Mouse (Mus musculus) hindbrain, postnatal 0 days (tissue): Measurements from ENCODE around the gene Gm15517. TPM values are rescaled to one million over a fixed set of nuclear protein-coding genes. Genes with fewer than 3 reads are reported as not detected.

Source experiments
- ATAC-seq: fragments of 200-750 bp; cut with Nextera tagmentation; 2 replicates; pipeline ENCODE4 v1.8.0; 2017; ENCODE audit warnings: mild to moderate bottlenecking, moderate TSS enrichment, moderate library complexity
- DNase-seq: peaks from one replicate; pipeline ENCODE4 v3.0.0-alpha.2; 2015; ENCODE audit warnings: low spot score
- H3K27ac ChIP-seq: fragments of 300-500 bp; sonication (generic); 2 replicates; pipeline ENCODE4 v1.5.1; 2014; ENCODE audit warnings: mild to moderate bottlenecking
- H3K27me3 ChIP-seq: fragments of 300-500 bp; sonication (generic); 2 replicates; pipeline ENCODE4 v1.6.1; 2014; ENCODE audit warnings: low read length, mixed read lengths; ENCODE audit not compliant: insufficient read depth
- H3K36me3 ChIP-seq: fragments of 300-500 bp; sonication (generic); 2 replicates; pipeline ENCODE4 v1.6.1; 2014; ENCODE audit warnings: low read length, mixed read lengths; ENCODE audit not compliant: insufficient read depth
- H3K4me1 ChIP-seq: fragments of 300-500 bp; sonication (generic); 2 replicates; pipeline ENCODE4 v1.6.1; 2014; ENCODE audit warnings: antibody characterized with exemption, low read length, mixed read lengths; ENCODE audit not compliant: insufficient read depth
- H3K4me2 ChIP-seq: fragments of 300-500 bp; sonication (generic); 2 replicates; pipeline ENCODE4 v1.6.1; 2014; ENCODE audit warnings: low read depth, mild to moderate bottlenecking, low read length, moderate library complexity, mixed read lengths
- H3K4me3 ChIP-seq: fragments of 300-500 bp; sonication (generic); 2 replicates; pipeline ENCODE4 v1.5.1; 2014; ENCODE audit warnings: low read length
- H3K9ac ChIP-seq: fragments of 300-500 bp; sonication (generic); replicated peaks from 2 replicates; pipeline ENCODE4 v1.6.1; 2014; ENCODE audit warnings: mild to moderate bottlenecking, low read length, moderate library complexity, mixed read lengths
- H3K9me3 ChIP-seq: fragments of 300-500 bp; sonication (generic); 2 replicates; pipeline ENCODE4 v1.6.1; 2016; ENCODE audit warnings: low read length, mixed read lengths
- CTCF ChIP-seq: IDR thresholded peaks from 2 replicates; pipeline ENCODE4 v1.5.1; 2016; ENCODE audit warnings: antibody characterized with exemption, control low read depth, low read depth
- WGBS: fragments of 180-500 bp; shearing (Covaris S2); extraction: QIAGEN DNeasy Blood & Tissue Kit; methylation state at CpG from one replicate; pipeline ENCODE4 v1.1.7; 2014; 5-methylcytosine and 5-hydroxymethylcytosine counted together
- polyA plus RNA-seq: library from polyadenylated mRNA; unstranded; fragments of >200 nt; fragmentation: Nextera tagmentation; extraction: Ambion mirVana; gene quantifications from 2 replicates; pipeline ENCODE4 v1.2.1, GENCODE M21; 2015
- total RNA-seq: library from RNA; depleted of rRNA; stranded (reverse); fragments of >200 nt; gene quantifications from 2 replicates; pipeline ENCODE4 v1.2.3, GENCODE M21; 2014

Gene Gm15517
- total and polyA plus RNA-seq, 2 experiments from 2014 or later: not detected

GRCm38 (mm10) chr7:44275546-44275945, 14.3 kb downstream of the Gm15517 start:
- TF ChIP-seq CTCF: no peak
- Histone ChIP-seq H3K4me3 (no peak overlapping the region), H3K4me1 (no peaks in the 10 kb centered on the region), H3K36me3 (no peaks in the 10 kb centered on the region), H3K9me3 (0 out of 2 replicates have a peak, but pooled peaks cover 2% of the 10 kb centered on the region), H3K27ac (no peak overlapping the region), H3K27me3 (no peaks in the 10 kb centered on the region), H3K9ac (no peak overlapping the region), H3K4me2 (no peak overlapping the region)
- no peak for ATAC-seq
- 78% methylated on average over 3 of the region's 3 CpGs for WGBS
- DNase-seq: no peak

- H3K27ac ChIP-seq: no peak overlapping the region
- H3K4me3 ChIP-seq: no peak overlapping the region
- no peak for TF ChIP-seq CTCF
- H3K36me3 ChIP-seq: no peaks in the 10 kb centered on the region
- no peak for DNase-seq
- no peak for ATAC-seq
- no peak overlapping the region for H3K9ac ChIP-seq
- WGBS: 68% methylated on average over 10 of the region's 10 CpGs
- no peak overlapping the region for H3K4me2 ChIP-seq
- no peaks in the 10 kb centered on the region for H3K27me3 ChIP-seq
- no peaks in the 10 kb centered on the region for H3K4me1 ChIP-seq
- 0 out of 2 replicates have a peak, but pooled peaks cover 2% of the 10 kb centered on the region for H3K9me3 ChIP-seq
These were observed 15.4 kb downstream of the Gm15517 start for GRCm38 (mm10) chr7:44276461-44277249.

- DNase-seq: peak; percentile 65
- TF ChIP-seq CTCF: peak; percentile 72
- no peaks in the 10 kb centered on the region for H3K4me1 ChIP-seq
- 50% methylated on average over 2 of the region's 2 CpGs for WGBS
- H3K9me3 ChIP-seq: 0 out of 2 replicates have a peak, but pooled peaks cover 2% of the 10 kb centered on the region
- ATAC-seq: peak; percentile 46; the same call in 1 of the 2 replicates
- no peaks in the 10 kb centered on the region for H3K36me3 ChIP-seq
- H3K4me2 ChIP-seq: no peak overlapping the region
- no peaks in the 10 kb centered on the region for H3K27me3 ChIP-seq
- H3K27ac ChIP-seq: no peak overlapping the region
- H3K9ac ChIP-seq: no peak overlapping the region
- H3K4me3 ChIP-seq: no peak overlapping the region
These were observed 16.0 kb downstream of the Gm15517 start for GRCm38 (mm10) chr7:44277250-44277622.

GRCm38 (mm10) chr7:44280959-44281358, 19.7 kb downstream of the Gm15517 start:
- H3K9me3 ChIP-seq: 0 out of 2 replicates have a peak, but pooled peaks cover 2% of the 10 kb centered on the region
- TF ChIP-seq CTCF: no peak
- H3K9ac ChIP-seq: no peak overlapping the region
- no peaks in the 10 kb centered on the region for H3K4me1 ChIP-seq
- 64% methylated on average over 1 of the region's 1 CpGs for WGBS
- no peak overlapping the region for H3K27ac ChIP-seq
- H3K27me3 ChIP-seq: no peaks in the 10 kb centered on the region
- DNase-seq: peak; percentile 33
- H3K4me3 ChIP-seq: no peak overlapping the region
- H3K36me3 ChIP-seq: no peaks in the 10 kb centered on the region
- no peak overlapping the region for H3K4me2 ChIP-seq
- peak; percentile 22 for ATAC-seq

- no peak for TF ChIP-seq CTCF
- Histone ChIP-seq H3K27ac (peak overlapping the region; percentile 46; the same call in 1 of the 2 replicates), H3K9ac (no peak overlapping the region), H3K4me1 (no peaks in the 10 kb centered on the region), H3K4me3 (no peak overlapping the region), H3K4me2 (no peak overlapping the region), H3K9me3 (0 out of 2 replicates have a peak, but pooled peaks cover 2% of the 10 kb centered on the region), H3K36me3 (no peaks in the 10 kb centered on the region), H3K27me3 (no peaks in the 10 kb centered on the region)
- DNase-seq: peak; percentile 50
- peak; percentile 55; the same call in 1 of the 2 replicates for ATAC-seq
- WGBS: 57% methylated on average over 7 of the region's 7 CpGs
These were observed 20.3 kb downstream of the Gm15517 start for GRCm38 (mm10) chr7:44281586-44281985.

GRCm38 (mm10) chr7:44287760-44288159, 26.5 kb downstream of the Gm15517 start:
- no peak overlapping the region for H3K4me2 ChIP-seq
- no peaks in the 10 kb centered on the region for H3K36me3 ChIP-seq
- no peak for TF ChIP-seq CTCF
- no peaks in the 10 kb centered on the region for H3K27me3 ChIP-seq
- ATAC-seq: no peak
- no peak overlapping the region for H3K9ac ChIP-seq
- no peaks in the 10 kb centered on the region for H3K4me1 ChIP-seq
- H3K27ac ChIP-seq: no peak overlapping the region
- 0 out of 2 replicates have a peak, but pooled peaks cover 3% of the 10 kb centered on the region for H3K9me3 ChIP-seq
- 73% methylated on average over 7 of the region's 7 CpGs for WGBS
- no peak for DNase-seq
- no peak overlapping the region for H3K4me3 ChIP-seq

GRCm38 (mm10) chr7:44290986-44291385, 29.7 kb downstream of the Gm15517 start:
- WGBS: 82% methylated on average over 4 of the region's 4 CpGs
- DNase-seq (no peak), ATAC-seq (no peak)
- Histone ChIP-seq H3K9me3 (0 out of 2 replicates have a peak, but pooled peaks cover 3% of the 10 kb centered on the region), H3K27me3 (no peaks in the 10 kb centered on the region), H3K4me1 (no peaks in the 10 kb centered on the region), H3K36me3 (no peaks in the 10 kb centered on the region), H3K4me3 (no peak overlapping the region), H3K9ac (no peak overlapping the region), H3K27ac (no peak overlapping the region), H3K4me2 (no peak overlapping the region)
- TF ChIP-seq CTCF: no peak
